Mouse (Mus musculus) MEL (cell line): ENCODE data around the gene Rnf217. TPM values are rescaled to one million over a fixed set of nuclear protein-coding genes. Genes with fewer than 3 reads are reported as not detected.

Experiments
- DNase-seq: peaks from one replicate; pipeline ENCODE4 v3.0.0; 2011; ENCODE audit warnings: low read depth, low spot score
- H3K27ac ChIP-seq: 2 replicates; pipeline ENCODE4 v1.5.1; 2012; ENCODE audit warnings: low read depth, mild to moderate bottlenecking, control low read depth, low read length, moderate library complexity; ENCODE audit not compliant: control insufficient read depth
- H3K27me3 ChIP-seq, 2 experiments: fragments of 150-350 bp in 1 of 2; sonication (generic) in 1 of 2; 2 replicates each; pipeline ENCODE4 v1.6.1; 2012; ENCODE audit warnings: low read length in 2 of 2, mild to moderate bottlenecking in 2 of 2, improper control_type of control experiment in 1 of 2, moderate library complexity in 1 of 2; ENCODE audit not compliant: insufficient read depth in 2 of 2, control insufficient read depth in 1 of 2
- H3K36me3 ChIP-seq, 2 experiments: 2 replicates each; pipeline ENCODE4 v1.6.1; 2012 to 2014; ENCODE audit warnings: low read length in 2 of 2, improper control_type of control experiment in 1 of 2, inconsistent platforms in 1 of 2, mild to moderate bottlenecking in 1 of 2; ENCODE audit not compliant: insufficient read depth in 2 of 2, control insufficient read depth in 1 of 2
- H3K4me1 ChIP-seq, 2 experiments: fragments of 150-350 bp in 1 of 2; sonication (generic) in 1 of 2; 2 replicates each; pipeline ENCODE4 v1.6.1; 2012; ENCODE audit warnings: low read length in 2 of 2, improper control_type of control experiment in 1 of 2, mild to moderate bottlenecking in 1 of 2; ENCODE audit not compliant: insufficient read depth in 2 of 2, control insufficient read depth in 1 of 2
- H3K4me3 ChIP-seq, 2 experiments: fragments of 150-350 bp in 1 of 2; sonication (generic) in 1 of 2; 2 replicates each; pipeline ENCODE4 v1.5.1; 2012; ENCODE audit warnings: low read depth in 2 of 2, low read length in 2 of 2, mild to moderate bottlenecking in 2 of 2, moderate library complexity in 2 of 2, control low read depth in 1 of 2, improper control_type of control experiment in 1 of 2; ENCODE audit not compliant: control insufficient read depth in 1 of 2, insufficient read depth in 1 of 2
- H3K79me2 ChIP-seq: 2 replicates; pipeline ENCODE4 v1.6.1; 2012; ENCODE audit warnings: mild to moderate bottlenecking, low read length, moderate library complexity; ENCODE audit not compliant: control insufficient read depth, poor library complexity, insufficient read depth
- H3K9ac ChIP-seq: 2 replicates; pipeline ENCODE4 v1.6.1; 2012; ENCODE audit warnings: low read depth, mild to moderate bottlenecking, control low read depth, low read length, moderate library complexity; ENCODE audit not compliant: control insufficient read depth, poor library complexity, severe bottlenecking
- H3K9me3 ChIP-seq: fragments of 150-350 bp; sonication (generic); replicated peaks from 2 replicates; pipeline ENCODE4 v1.6.1; 2012; ENCODE audit warnings: mild to moderate bottlenecking, low read length, improper control_type of control experiment, moderate library complexity; ENCODE audit not compliant: insufficient read depth
- CHD1 ChIP-seq: IDR thresholded peaks from 2 replicates; pipeline ENCODE4 v1.6.1; 2012; ENCODE audit warnings: low read depth, mild to moderate bottlenecking, inconsistent platforms, low read length, improper control_type of control experiment
- CHD2 ChIP-seq: IDR thresholded peaks from 2 replicates; pipeline ENCODE4 v1.6.1; 2011; ENCODE audit warnings: low read length, improper control_type of control experiment
- ELF1 ChIP-seq: IDR thresholded peaks from 2 replicates; pipeline ENCODE4 v1.6.1; 2014; ENCODE audit warnings: low read depth, mild to moderate bottlenecking, inconsistent platforms, low read length, improper control_type of control experiment, moderate library complexity
- EP300 ChIP-seq, 2 experiments: IDR thresholded peaks; 2 replicates each; pipeline ENCODE4 v1.6.1; 2011; ENCODE audit warnings: improper control_type of control experiment in 2 of 2, low read length in 2 of 2, low read depth in 1 of 2, mild to moderate bottlenecking in 1 of 2
- ETS1 ChIP-seq: IDR thresholded peaks from 2 replicates; pipeline ENCODE4 v1.6.1; 2012; ENCODE audit warnings: low read depth, mild to moderate bottlenecking, inconsistent platforms, low read length, improper control_type of control experiment, moderate library complexity
- GATA1 ChIP-seq: IDR thresholded peaks from 2 replicates; pipeline ENCODE4 v1.6.1; 2011; ENCODE audit warnings: low read depth, low read length, improper control_type of control experiment
- HCFC1 ChIP-seq: IDR thresholded peaks from 2 replicates; pipeline ENCODE4 v1.6.1; 2012; ENCODE audit warnings: low read depth, mild to moderate bottlenecking, inconsistent platforms, low read length, improper control_type of control experiment, moderate library complexity
- JUND ChIP-seq: IDR thresholded peaks from 2 replicates; pipeline ENCODE4 v1.6.1; 2011; ENCODE audit warnings: low read depth, mild to moderate bottlenecking, improper control_type of control experiment, low read length
- KAT2A ChIP-seq: conservative IDR thresholded peaks from 2 replicates; pipeline ENCODE4 v1.6.1; 2012; ENCODE audit warnings: low read depth, low read length, improper control_type of control experiment, inconsistent platforms
- MAX ChIP-seq: IDR thresholded peaks from 2 replicates; pipeline ENCODE4 v1.6.1; 2011; ENCODE audit warnings: low read length, improper control_type of control experiment
- MAZ ChIP-seq: IDR thresholded peaks from 2 replicates; pipeline ENCODE4 v1.6.1; 2012; ENCODE audit warnings: low read depth, mild to moderate bottlenecking, inconsistent platforms, low read length, improper control_type of control experiment
- MEF2A ChIP-seq: IDR thresholded peaks from 2 replicates; pipeline ENCODE4 v1.6.1; 2014; ENCODE audit warnings: low read depth, mild to moderate bottlenecking, inconsistent platforms, low read length, improper control_type of control experiment; ENCODE audit not compliant: poor library complexity, insufficient replicate concordance, severe bottlenecking; ENCODE audit errors: extremely low read depth
- NRF1 ChIP-seq: IDR thresholded peaks from 2 replicates; pipeline ENCODE4 v1.6.1; 2014; ENCODE audit warnings: low read depth, mild to moderate bottlenecking, inconsistent platforms, low read length, improper control_type of control experiment, moderate library complexity; ENCODE audit not compliant: poor library complexity, insufficient read depth, severe bottlenecking
- POLR2AphosphoS2 ChIP-seq: IDR thresholded peaks from 2 replicates; pipeline ENCODE4 v1.6.1; 2011; ENCODE audit warnings: low read length, improper control_type of control experiment
- POLR2AphosphoS5 ChIP-seq: IDR thresholded peaks from 2 replicates; pipeline ENCODE4 v1.6.1; 2012; ENCODE audit warnings: low read depth, borderline replicate concordance, mild to moderate bottlenecking, inconsistent platforms, low read length, moderate library complexity, mixed read lengths
- RAD21 ChIP-seq: IDR thresholded peaks from 2 replicates; pipeline ENCODE4 v1.6.1; 2011; ENCODE audit warnings: mild to moderate bottlenecking, low read depth, low read length, improper control_type of control experiment
- SMC3 ChIP-seq: IDR thresholded peaks from 2 replicates; pipeline ENCODE4 v1.6.1; 2011; ENCODE audit warnings: low read depth, low read length, improper control_type of control experiment
- TCF12 ChIP-seq: IDR thresholded peaks from 2 replicates; pipeline ENCODE4 v1.6.1; 2014; ENCODE audit warnings: low read depth, mild to moderate bottlenecking, inconsistent platforms, low read length, improper control_type of control experiment, moderate library complexity
- polyA plus RNA-seq, 2 experiments: library from polyadenylated mRNA; stranded (reverse) in 1 of 2; unstranded in 1 of 2; fragments of >175 nt in 1 of 2; fragments of >200 nt in 1 of 2; gene quantifications; 2 replicates each; pipeline versions ENCODE4 v1.2.1 to v1.2.4; 2012; ENCODE audit warnings: low replicate concordance in 2 of 2, low read depth in 1 of 2; ENCODE audit not compliant: insufficient read length in 2 of 2, insufficient read depth in 1 of 2, missing spikeins in 1 of 2
- total RNA-seq: library from RNA; depleted of rRNA; stranded (reverse); fragments of 300-350 nt; gene quantifications from 2 replicates; pipeline ENCODE4 v1.2.3, GENCODE M21; 2012

Gene Rnf217
- total and polyA plus RNA-seq, 3 experiments = not detected

- no peak overlapping the region for H3K4me3 ChIP-seq
- H3K36me3 ChIP-seq = no peaks in the 10 kb centered on the region
- H3K79me2 ChIP-seq = no peaks in the 10 kb centered on the region
- no peak overlapping the region for H3K9ac ChIP-seq
- no peaks in the 10 kb centered on the region for H3K9me3 ChIP-seq
- TF ChIP-seq SMC3 = no peak
- no peaks in the 10 kb centered on the region for H3K27me3 ChIP-seq
- H3K4me1 ChIP-seq = no peaks in the 10 kb centered on the region
- H3K27ac ChIP-seq = no peak overlapping the region
- DNase-seq = no peak
Measured at GRCm38 (mm10) chr10:31539351-31539750, 69.6 kb downstream of the Rnf217 start.

GRCm38 (mm10) chr10:31538721-31539120 lies 70.3 kb downstream of the Rnf217 start:
- Histone ChIP-seq H3K27ac (no peak overlapping the region), H3K27me3 (no peaks in the 10 kb centered on the region), H3K4me3 (no peak overlapping the region), H3K79me2 (no peaks in the 10 kb centered on the region), H3K9ac (no peak overlapping the region), H3K9me3 (no peaks in the 10 kb centered on the region), H3K36me3 (no peaks in the 10 kb centered on the region), H3K4me1 (no peaks in the 10 kb centered on the region)
- no peak for TF ChIP-seq GATA1
- DNase-seq = no peak

GRCm38 (mm10) chr10:31538243-31538642 lies 70.7 kb downstream of the Rnf217 start:
- no peaks in the 10 kb centered on the region for H3K27me3 ChIP-seq

GRCm38 (mm10) chr10:31537213-31537612 lies 71.8 kb downstream of the Rnf217 start:
- Histone ChIP-seq H3K27me3 (no peaks in the 10 kb centered on the region), H3K27ac (no peak overlapping the region), H3K9ac (no peak overlapping the region), H3K79me2 (no peaks in the 10 kb centered on the region), H3K36me3 (no peaks in the 10 kb centered on the region), H3K4me3 (no peak overlapping the region), H3K9me3 (no peaks in the 10 kb centered on the region), H3K4me1 (no peaks in the 10 kb centered on the region)
- DNase-seq = no peak
- TF ChIP-seq MEF2A (no peak), MAX (no peak), ETS1 (no peak), TCF12 (no peak)

More at GRCm38 (mm10) chr10:31538243-31538642, 70.7 kb downstream of the Rnf217 start:
- no peak overlapping the region for H3K4me3 ChIP-seq
- H3K9me3 ChIP-seq = no peaks in the 10 kb centered on the region
- no peaks in the 10 kb centered on the region for H3K36me3 ChIP-seq
- peak; percentile 14 for DNase-seq
- H3K9ac ChIP-seq = no peak overlapping the region
- TF ChIP-seq CHD2 (no peak), MAZ (no peak), RAD21 (no peak), ELF1 (no peak), JUND (no peak), NRF1 (no peak), KAT2A (no peak), POLR2AphosphoS2 (no peak), MAX (no peak), CHD1 (no peak), POLR2AphosphoS5 (no peak), EP300 (IDR thresholded peaks at IDR 0.05; ENCODE audit: low read depth in 1 of 2, low read length in 2 of 2) (no peak), HCFC1 (no peak)
- no peaks in the 10 kb centered on the region for H3K79me2 ChIP-seq
- no peak overlapping the region for H3K27ac ChIP-seq
- H3K4me1 ChIP-seq = no peaks in the 10 kb centered on the region
